Mouse (Mus musculus) limb, embryonic 15.5 days (tissue): ENCODE results near the gene Engase. TPM values are rescaled to one million over a fixed set of nuclear protein-coding genes. Genes with fewer than 3 reads are reported as not detected.

ENCODE experiments used
- ATAC-seq: fragments of 200-750 bp; cut with Nextera tagmentation; 2 replicates; pipeline ENCODE4 v1.8.0; 2017; ENCODE audit warnings: low read depth, moderate TSS enrichment; ENCODE audit not compliant: insufficient number of reproducible peaks, low FRiP score, low TSS enrichment
- H3K27ac ChIP-seq: fragments of 300-500 bp; sonication (generic); 2 replicates; pipeline ENCODE4 v1.5.1; 2015; ENCODE audit warnings: moderate library complexity, mild to moderate bottlenecking, inconsistent platforms
- H3K27me3 ChIP-seq: fragments of 300-500 bp; sonication (generic); 2 replicates; pipeline ENCODE4 v1.6.1; 2015; ENCODE audit warnings: inconsistent platforms
- H3K36me3 ChIP-seq: fragments of 300-500 bp; sonication (generic); 2 replicates; pipeline ENCODE4 v1.6.1; 2015; ENCODE audit warnings: inconsistent platforms
- H3K4me1 ChIP-seq: fragments of 300-500 bp; sonication (generic); 2 replicates; pipeline ENCODE4 v1.6.1; 2015; ENCODE audit warnings: inconsistent platforms
- H3K4me2 ChIP-seq: fragments of 300-500 bp; sonication (generic); 2 replicates; pipeline ENCODE4 v1.6.1; 2015; ENCODE audit warnings: mild to moderate bottlenecking, inconsistent platforms
- H3K4me3 ChIP-seq: fragments of 300-500 bp; sonication (generic); 2 replicates; pipeline ENCODE4 v1.5.1; 2015; ENCODE audit warnings: mild to moderate bottlenecking, inconsistent platforms
- H3K9ac ChIP-seq: fragments of 300-500 bp; sonication (generic); 2 replicates; pipeline ENCODE4 v1.6.1; 2015; ENCODE audit warnings: inconsistent platforms
- H3K9me3 ChIP-seq: fragments of 300-500 bp; sonication (generic); 2 replicates; pipeline ENCODE4 v1.6.1; 2016; ENCODE audit warnings: inconsistent platforms
- WGBS: fragments of 180-500 bp; shearing (Covaris S2); methylation state at CpG from one replicate; pipeline ENCODE4 v1.1.7; 2015; 5-methylcytosine and 5-hydroxymethylcytosine counted together
- polyA plus RNA-seq: library from polyadenylated mRNA; unstranded; fragments of >200 nt; fragmentation: Nextera tagmentation; extraction: Ambion mirVana; gene quantifications from 2 replicates; pipeline ENCODE4 v1.2.1, GENCODE M21; 2015

Gene Engase
- polyA plus RNA-seq, 1 experiment from 2014 or later, result 6.6 TPM

GRCm38 (mm10) chr11:118438665-118439414 lies 37.8 kb upstream of the Engase start:
- 31% methylated on average over 11 of the region's 11 CpGs for WGBS
- H3K27ac ChIP-seq, result peak overlapping the region; percentile 17; the same call in 1 of the 2 replicates

DNA sequence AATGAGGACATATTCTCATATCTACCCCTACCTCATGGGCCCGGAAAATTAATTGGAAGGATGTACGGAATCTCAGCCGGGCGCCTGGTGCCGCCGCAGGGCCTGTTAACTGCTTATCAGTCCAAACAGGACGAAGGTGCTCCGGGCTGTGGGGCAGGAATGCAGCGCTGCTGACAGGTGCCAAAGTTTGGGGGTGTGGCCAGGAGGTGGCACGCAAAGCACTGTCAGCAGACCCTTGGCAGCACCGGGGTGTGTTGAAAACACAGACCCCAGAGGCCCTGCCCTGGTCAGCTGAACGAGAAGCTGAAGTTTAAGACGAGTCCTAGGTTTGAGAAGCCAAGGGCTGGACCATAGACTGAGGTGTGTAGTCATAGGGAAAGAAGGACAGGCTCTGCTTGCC lies 33.9 kb upstream of the Engase start:
- Histone ChIP-seq H3K4me1 (peaks cover 19% of the 10 kb centered on the region), H3K36me3 (0 out of 2 replicates have a peak, but pooled peaks cover 3% of the 10 kb centered on the region), H3K27ac (no peak overlapping the region), H3K4me2 (no peak overlapping the region), H3K27me3 (0 out of 2 replicates have a peak, but pooled peaks cover 4% of the 10 kb centered on the region), H3K9me3 (no peaks in the 10 kb centered on the region), H3K9ac (no peak overlapping the region), H3K4me3 (no peak overlapping the region)
- 69% methylated on average over 13 of the region's 13 CpGs for WGBS
- ATAC-seq, result no peak

More at GRCm38 (mm10) chr11:118438665-118439414, 37.8 kb upstream of the Engase start:
- Histone ChIP-seq H3K9me3 (no peaks in the 10 kb centered on the region), H3K27me3 (0 out of 2 replicates have a peak, but pooled peaks cover 3% of the 10 kb centered on the region), H3K36me3 (no peaks in the 10 kb centered on the region), H3K4me1 (peaks cover 36% of the 10 kb centered on the region), H3K9ac (no peak overlapping the region), H3K4me3 (no peak overlapping the region), H3K4me2 (no peak overlapping the region)
- no peak for ATAC-seq

GRCm38 (mm10) chr11:118443201-118443970 lies 33.2 kb upstream of the Engase start:
- Histone ChIP-seq H3K36me3 (peaks cover 9% of the 10 kb centered on the region; the same call in 1 of the 2 replicates), H3K27me3 (0 out of 2 replicates have a peak, but pooled peaks cover 4% of the 10 kb centered on the region), H3K4me3 (no peak overlapping the region), H3K9ac (no peak overlapping the region), H3K4me1 (peaks cover 17% of the 10 kb centered on the region), H3K27ac (no peak overlapping the region), H3K9me3 (no peaks in the 10 kb centered on the region), H3K4me2 (no peak overlapping the region)
- 32% methylated on average over 11 of the region's 11 CpGs for WGBS
- no peak for ATAC-seq

- H3K4me1 ChIP-seq, result peaks cover 5% of the 10 kb centered on the region
- ATAC-seq, result no peak
- peaks cover 14% of the 10 kb centered on the region; the same call in 1 of the 2 replicates for H3K36me3 ChIP-seq
- H3K4me3 ChIP-seq, result no peak overlapping the region
- WGBS, result 13% methylated on average over 3 of the region's 3 CpGs
- no peak overlapping the region for H3K27ac ChIP-seq
- 0 out of 2 replicates have a peak, but pooled peaks cover 4% of the 10 kb centered on the region for H3K27me3 ChIP-seq
- no peak overlapping the region for H3K9ac ChIP-seq
- no peak overlapping the region for H3K4me2 ChIP-seq
- no peaks in the 10 kb centered on the region for H3K9me3 ChIP-seq
Observed at GRCm38 (mm10) chr11:118445843-118446242, 30.8 kb upstream of the Engase start.

DNA sequence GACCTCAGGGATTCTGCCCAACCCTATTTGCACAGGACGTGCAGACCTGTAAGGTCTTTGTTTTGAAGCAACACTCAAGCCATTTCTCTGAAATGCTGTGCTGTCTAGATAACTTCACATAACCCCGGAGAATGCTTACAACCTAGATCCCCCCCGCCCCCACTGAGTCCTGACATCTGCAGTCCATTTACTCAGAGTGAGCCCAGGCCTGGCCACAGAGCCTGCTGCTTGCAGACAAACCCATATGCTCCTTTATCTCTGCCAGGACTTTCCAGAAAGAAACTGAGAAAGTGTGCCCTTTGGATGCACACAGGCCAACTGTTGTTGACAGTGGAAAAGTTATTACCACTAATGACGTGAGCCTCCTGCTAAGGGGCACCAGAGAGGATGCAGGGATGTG lies 29.3 kb upstream of the Engase start:
- H3K27me3 ChIP-seq, result 0 out of 2 replicates have a peak, but pooled peaks cover 4% of the 10 kb centered on the region
- WGBS, result 30% methylated on average over 4 of the region's 4 CpGs
- H3K36me3 ChIP-seq, result peaks cover 18% of the 10 kb centered on the region; the same call in 1 of the 2 replicates
- no peak overlapping the region for H3K9ac ChIP-seq
- peaks cover 5% of the 10 kb centered on the region for H3K4me1 ChIP-seq
- no peak overlapping the region for H3K4me3 ChIP-seq
- H3K4me2 ChIP-seq, result no peak overlapping the region
- no peak for ATAC-seq
- H3K27ac ChIP-seq, result 0 out of 2 replicates have a peak overlapping the region, but pooled peaks have one; percentile 47
- no peaks in the 10 kb centered on the region for H3K9me3 ChIP-seq

DNA sequence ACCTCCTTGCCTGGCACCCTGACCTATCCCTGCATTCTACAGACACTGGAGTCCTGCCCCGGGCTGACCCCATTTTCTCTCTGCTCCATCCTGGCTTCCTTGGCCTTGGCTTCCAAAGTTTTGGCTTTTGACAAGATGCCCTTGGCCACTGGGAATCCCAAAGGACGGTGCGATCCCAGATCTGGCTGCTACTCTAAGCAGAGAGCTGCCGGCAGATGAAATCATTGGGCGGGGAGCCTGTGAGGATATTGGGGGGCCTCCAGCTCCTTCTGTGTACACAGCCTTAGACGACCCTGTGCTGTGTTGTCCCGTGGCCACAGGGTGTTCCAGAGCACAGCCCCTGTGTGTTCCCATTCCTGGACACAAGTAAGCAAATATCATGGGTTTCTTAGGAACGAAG lies 28.2 kb upstream of the Engase start:
- Histone ChIP-seq H3K9ac (no peak overlapping the region), H3K36me3 (peaks cover 18% of the 10 kb centered on the region; the same call in 1 of the 2 replicates), H3K9me3 (no peaks in the 10 kb centered on the region), H3K27ac (no peak overlapping the region), H3K4me2 (no peak overlapping the region), H3K27me3 (0 out of 2 replicates have a peak, but pooled peaks cover 4% of the 10 kb centered on the region), H3K4me3 (no peak overlapping the region), H3K4me1 (peaks cover 5% of the 10 kb centered on the region)
- ATAC-seq, result no peak
- 79% methylated on average over 8 of the region's 8 CpGs for WGBS

DNA sequence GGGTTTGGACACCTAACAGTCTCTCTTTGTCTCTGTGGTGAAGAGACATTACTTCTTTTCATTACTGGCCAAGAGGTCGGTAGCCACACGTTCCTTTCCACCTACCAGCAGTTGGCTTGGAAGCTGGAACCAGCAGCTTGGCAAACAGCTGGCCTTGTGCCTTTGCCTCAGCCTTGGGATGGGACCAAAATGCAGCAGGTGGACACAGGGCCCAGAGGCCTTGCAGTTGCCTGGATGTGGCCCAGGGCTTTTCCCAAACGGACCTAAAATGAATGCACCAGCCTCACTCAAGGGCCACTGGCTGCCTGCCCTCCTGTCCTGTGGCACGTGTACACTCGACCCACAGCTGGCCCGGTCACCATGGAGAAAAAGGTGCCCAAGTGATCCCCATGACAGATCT lies 25.4 kb upstream of the Engase start:
- Histone ChIP-seq H3K36me3 (peaks cover 18% of the 10 kb centered on the region; the same call in 1 of the 2 replicates), H3K4me1 (peaks cover 5% of the 10 kb centered on the region), H3K4me2 (no peak overlapping the region), H3K9ac (no peak overlapping the region), H3K9me3 (no peaks in the 10 kb centered on the region), H3K27me3 (no peaks in the 10 kb centered on the region), H3K27ac (no peak overlapping the region), H3K4me3 (no peak overlapping the region)
- ATAC-seq, result no peak
- 80% methylated on average over 6 of the region's 6 CpGs for WGBS

GRCm38 (mm10) chr11:118452955-118453354 lies 23.7 kb upstream of the Engase start:
- H3K9me3 ChIP-seq, result no peaks in the 10 kb centered on the region
- no peak overlapping the region for H3K27ac ChIP-seq
- H3K27me3 ChIP-seq, result no peaks in the 10 kb centered on the region
- H3K4me3 ChIP-seq, result no peak overlapping the region
- 75% methylated on average over 2 of the region's 2 CpGs for WGBS
- H3K9ac ChIP-seq, result no peak overlapping the region
- H3K4me1 ChIP-seq, result no peaks in the 10 kb centered on the region
- H3K4me2 ChIP-seq, result no peak overlapping the region
- H3K36me3 ChIP-seq, result peaks cover 12% of the 10 kb centered on the region; the same call in 1 of the 2 replicates
- no peak for ATAC-seq

GRCm38 (mm10) chr11:118453886-118454671 lies 22.6 kb upstream of the Engase start:
- Histone ChIP-seq H3K9me3 (no peaks in the 10 kb centered on the region), H3K4me1 (peaks cover 3% of the 10 kb centered on the region), H3K9ac (no peak overlapping the region), H3K27ac (no peak overlapping the region), H3K4me2 (no peak overlapping the region), H3K27me3 (no peaks in the 10 kb centered on the region), H3K4me3 (no peak overlapping the region), H3K36me3 (0 out of 2 replicates have a peak, but pooled peaks cover 9% of the 10 kb centered on the region)
- 66% methylated on average over 11 of the region's 11 CpGs for WGBS
- ATAC-seq, result no peak

DNA sequence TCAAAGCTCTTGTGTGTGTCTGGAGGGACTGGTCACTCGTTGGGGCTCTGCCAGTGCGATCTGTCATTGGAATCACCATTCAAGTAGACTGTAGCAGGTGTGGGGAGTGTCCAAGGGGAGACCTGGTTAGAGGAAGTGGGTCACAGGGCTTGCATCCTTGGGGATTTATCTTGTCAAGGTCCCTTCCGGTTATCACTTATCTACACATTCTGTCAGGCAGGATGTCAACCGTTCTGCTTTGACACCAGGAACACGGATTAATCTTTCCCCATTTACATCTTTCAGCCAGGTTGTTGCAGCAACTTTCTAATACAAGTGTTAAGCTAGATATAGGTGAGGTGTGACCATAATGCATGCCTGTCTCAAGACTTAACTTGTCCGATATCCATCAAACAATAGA lies 20.8 kb upstream of the Engase start:
- peaks cover 7% of the 10 kb centered on the region for H3K4me1 ChIP-seq
- no peak overlapping the region for H3K27ac ChIP-seq
- no peak overlapping the region for H3K9ac ChIP-seq
- no peak for ATAC-seq
- no peak overlapping the region for H3K4me3 ChIP-seq
- no peaks in the 10 kb centered on the region for H3K27me3 ChIP-seq
- 0 out of 2 replicates have a peak, but pooled peaks cover 5% of the 10 kb centered on the region for H3K36me3 ChIP-seq
- H3K4me2 ChIP-seq, result no peak overlapping the region
- 84% methylated on average over 6 of the region's 6 CpGs for WGBS
- no peaks in the 10 kb centered on the region for H3K9me3 ChIP-seq

DNA sequence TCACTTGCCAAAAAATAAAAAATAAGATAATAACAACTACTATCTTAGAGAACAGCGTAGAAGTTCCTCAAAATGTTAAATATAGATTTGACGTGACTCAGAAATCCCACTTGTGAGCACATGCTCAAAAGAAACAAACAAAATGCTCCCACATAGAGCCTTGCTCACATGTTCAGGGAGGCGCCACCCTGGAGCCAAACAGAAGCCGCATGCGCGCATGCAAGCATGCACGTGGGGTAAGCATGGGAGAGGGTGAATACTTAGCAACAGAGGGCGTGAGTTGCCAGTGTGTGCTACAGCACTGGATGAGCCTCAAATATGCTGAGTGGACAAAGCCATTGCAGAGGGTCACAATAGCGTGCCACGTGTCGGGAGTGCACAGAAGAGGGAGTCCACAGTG lies 19.7 kb upstream of the Engase start:
- Histone ChIP-seq H3K27me3 (no peaks in the 10 kb centered on the region), H3K9ac (no peak overlapping the region), H3K36me3 (no peaks in the 10 kb centered on the region), H3K4me2 (no peak overlapping the region), H3K27ac (no peak overlapping the region), H3K4me1 (peaks cover 7% of the 10 kb centered on the region), H3K9me3 (no peaks in the 10 kb centered on the region), H3K4me3 (no peak overlapping the region)
- no peak for ATAC-seq
- WGBS, result 82% methylated on average over 11 of the region's 11 CpGs
